Mouse (Mus musculus) olfactory bulb, adult 2 months (tissue): ENCODE data around the gene Ube2z.

ENCODE experiments used
- CTCF ChIP-seq: fragments of 200-500 bp; IDR thresholded peaks from 2 replicates; pipeline ENCODE4 v1.5.1; 2012; ENCODE audit warnings: low read depth, mild to moderate bottlenecking, low read length, moderate library complexity; ENCODE audit not compliant: insufficient read depth
- POLR2A ChIP-seq: fragments of 200-500 bp; IDR thresholded peaks from 2 replicates; pipeline ENCODE4 v1.6.1; 2012; ENCODE audit warnings: mild to moderate bottlenecking, low read depth, low read length, moderate library complexity; ENCODE audit not compliant: insufficient read depth

- TF ChIP-seq POLR2A (no peak), CTCF (no peak)
Observed at GRCm38 (mm10) chr11:96073295-96073993, 8.3 kb upstream of the Ube2z start.
